Mouse (Mus musculus): ENCODE results near the gene Brd3.
A peak's percentile ranks its signal among the peaks of the same experiment; 100 is the strongest.
"Not testable (repeated sequence)": the region's sequence is repeated elsewhere in the genome, so short reads cannot be mapped to it uniquely, and the experiment has no call there.

Brd3 gene

GRCm38 (mm10) chr2:27507562-27507961, at the start of gene Brd3:
Gene Brd3, minus strand, starts transcription at chr2:27507662.
- DNase-seq = no peak

- no peak for DNase-seq
These were observed 49.5 kb upstream of the Brd3 start for GRCm38 (mm10) chr2:27556921-27557320.

GRCm38 (mm10) chr2:27554308-27554707, 46.8 kb upstream of the Brd3 start:
- no peak for DNase-seq

DNA sequence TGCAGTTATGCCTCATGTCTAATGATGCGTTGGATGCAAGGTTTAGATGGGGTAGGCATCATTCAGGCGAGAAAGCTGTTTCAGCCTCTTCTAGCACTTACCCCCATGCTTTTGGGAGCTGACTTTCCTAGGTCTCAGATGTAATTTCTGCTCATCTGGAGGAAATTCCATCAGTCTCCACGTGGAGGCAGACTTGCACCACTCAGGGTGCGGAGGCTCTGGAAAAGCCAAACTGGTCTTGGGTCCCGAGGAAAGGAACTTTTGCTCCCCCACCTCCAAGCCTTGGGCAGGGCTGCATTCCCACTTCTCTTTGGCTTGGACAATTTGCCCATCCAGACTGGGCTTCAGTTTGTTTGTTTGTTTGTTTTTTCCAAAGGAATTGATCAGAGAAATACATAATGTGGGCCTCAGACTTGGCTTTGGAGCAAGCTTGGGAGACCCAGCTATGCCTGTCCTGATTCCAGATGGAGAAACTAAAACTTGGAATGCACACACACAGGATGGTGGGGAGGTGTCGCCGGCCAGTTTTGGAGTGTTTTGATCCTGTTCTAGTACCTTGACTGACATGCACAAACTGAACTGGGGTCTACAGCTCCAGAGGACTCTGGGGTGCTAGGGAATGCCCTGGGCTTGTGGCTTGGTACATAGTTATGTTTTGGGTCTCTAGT, 45.3 kb upstream of the Brd3 start:
- peak; percentile 44 to 49 for DNase-seq

DNA sequence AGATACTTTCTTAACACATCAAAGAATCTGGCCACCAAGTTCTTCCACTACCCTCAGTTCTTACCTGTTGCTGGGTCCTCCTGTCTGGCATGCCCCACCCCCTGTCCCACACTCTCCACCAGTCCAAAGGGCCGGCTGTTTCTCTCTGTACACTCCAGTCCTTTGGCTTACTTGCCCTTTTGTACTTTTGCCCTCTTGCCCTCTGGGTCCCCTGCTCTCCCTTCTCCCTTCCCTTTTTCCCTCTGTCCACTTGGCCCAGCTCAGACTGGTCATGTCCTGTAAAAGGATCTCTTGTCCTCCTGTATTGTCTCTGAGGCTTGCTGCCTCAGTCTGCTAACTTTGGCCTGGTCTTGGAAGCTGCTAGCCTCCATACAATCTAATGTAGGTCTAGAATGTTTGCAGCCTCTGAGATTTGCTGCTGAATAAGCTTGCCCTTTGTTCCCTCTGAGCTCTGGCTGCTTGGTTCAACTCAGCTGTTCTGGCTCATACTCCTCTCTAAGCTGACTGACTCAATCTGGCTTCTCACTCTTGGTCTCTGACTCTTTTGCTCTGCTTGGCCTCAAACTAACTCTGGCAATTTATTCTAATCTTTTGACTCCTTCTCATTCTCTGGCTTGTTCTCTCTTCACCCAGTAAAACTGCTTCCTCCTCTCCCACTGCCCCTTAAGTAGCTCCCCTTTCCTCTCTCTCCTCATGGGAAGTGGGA, 41.4 kb upstream of the Brd3 start:
- DNase-seq = no peak

GRCm38 (mm10) chr2:27547986-27548385, 40.5 kb upstream of the Brd3 start:
- DNase-seq = no peak

- no peak for DNase-seq
These were observed 39.9 kb upstream of the Brd3 start for GRCm38 (mm10) chr2:27547326-27547725.

- not testable (repeated sequence) for DNase-seq
These were observed 38.6 kb upstream of the Brd3 start for GRCm38 (mm10) chr2:27546041-27546440.

DNA sequence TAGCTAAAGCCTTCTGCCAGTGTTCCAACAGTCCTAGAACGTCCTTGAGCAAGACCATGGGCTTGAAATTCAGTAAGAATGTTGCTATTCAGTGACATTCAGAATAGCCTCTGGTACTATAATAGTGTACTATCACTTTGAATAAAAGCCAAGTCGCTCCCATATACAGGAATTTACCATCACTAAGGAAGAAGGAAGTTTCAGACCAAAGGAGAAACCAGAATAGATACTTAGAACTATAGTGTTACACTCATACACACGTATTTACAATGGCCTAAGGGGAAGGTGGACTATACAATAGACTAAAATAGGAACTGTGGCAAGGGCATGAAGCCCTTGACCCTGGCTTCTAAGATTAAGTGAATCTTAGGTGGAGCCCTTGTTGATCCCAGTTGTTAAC, 38.1 kb upstream of the Brd3 start:
- not testable (repeated sequence) for DNase-seq

DNA sequence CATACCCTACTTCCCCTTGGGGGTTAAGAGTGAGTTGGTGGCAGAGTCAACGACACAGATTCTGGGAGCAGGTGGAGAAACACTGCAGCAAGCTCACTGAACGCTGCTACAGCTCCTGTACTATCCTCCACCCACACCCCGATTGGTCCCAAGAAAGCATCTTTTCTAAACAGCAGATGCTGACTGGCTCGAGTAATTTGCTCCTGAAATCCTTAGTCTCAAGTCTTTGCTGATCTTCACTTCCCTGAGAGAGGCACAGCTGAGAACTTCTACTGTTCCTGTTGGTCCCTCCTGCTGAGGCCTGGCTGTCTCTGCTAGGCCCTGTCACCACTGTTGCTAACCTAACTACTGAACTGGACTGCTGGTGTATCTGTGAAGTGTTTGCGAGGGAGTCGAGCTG, 37.2 kb upstream of the Brd3 start:
- no peak for DNase-seq

- DNase-seq = no peak
These were observed 33.8 kb upstream of the Brd3 start for GRCm38 (mm10) chr2:27541225-27541624.

- DNase-seq = no peak
These were observed 33.0 kb upstream of the Brd3 start for GRCm38 (mm10) chr2:27540515-27540836.

DNA sequence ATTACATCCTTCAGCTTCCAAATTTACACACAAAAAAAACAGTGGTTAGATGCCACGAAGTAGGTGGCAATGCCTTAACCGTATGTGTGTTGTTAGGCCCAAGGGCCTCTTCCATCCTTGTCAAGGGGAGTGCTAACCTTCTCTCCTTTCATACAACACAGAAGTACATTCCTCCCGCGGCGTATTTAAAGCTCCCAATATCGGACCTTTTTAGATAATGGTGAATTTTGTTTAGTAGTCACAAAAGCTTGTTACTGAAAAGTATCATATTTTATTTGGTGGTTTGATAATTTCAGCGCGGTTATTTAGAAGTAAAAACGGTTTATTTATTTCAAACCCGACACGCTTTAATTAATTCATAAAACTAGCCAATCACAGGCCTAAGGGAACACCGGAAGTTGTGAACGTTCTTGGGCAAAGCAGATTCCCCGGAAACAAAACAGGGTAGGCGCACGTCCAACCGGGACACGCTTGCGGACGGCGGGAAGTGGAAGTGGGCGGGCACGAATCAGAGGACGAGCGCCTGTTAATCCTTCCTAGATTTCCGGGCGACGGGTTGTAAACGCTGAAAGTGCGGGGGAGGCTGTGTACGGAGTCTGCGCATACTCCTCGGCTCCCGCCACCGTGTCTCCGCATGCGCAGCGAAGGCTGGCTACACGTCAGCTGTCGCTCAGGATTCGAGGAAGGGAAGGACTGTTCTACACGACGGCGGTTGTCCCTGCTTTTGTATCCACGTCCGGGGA, 32.5 kb upstream of the Brd3 start:
- DNase-seq = peak; percentile 90 to 93

GRCm38 (mm10) chr2:27539336-27539735, 31.9 kb upstream of the Brd3 start:
- DNase-seq = no peak

DNA sequence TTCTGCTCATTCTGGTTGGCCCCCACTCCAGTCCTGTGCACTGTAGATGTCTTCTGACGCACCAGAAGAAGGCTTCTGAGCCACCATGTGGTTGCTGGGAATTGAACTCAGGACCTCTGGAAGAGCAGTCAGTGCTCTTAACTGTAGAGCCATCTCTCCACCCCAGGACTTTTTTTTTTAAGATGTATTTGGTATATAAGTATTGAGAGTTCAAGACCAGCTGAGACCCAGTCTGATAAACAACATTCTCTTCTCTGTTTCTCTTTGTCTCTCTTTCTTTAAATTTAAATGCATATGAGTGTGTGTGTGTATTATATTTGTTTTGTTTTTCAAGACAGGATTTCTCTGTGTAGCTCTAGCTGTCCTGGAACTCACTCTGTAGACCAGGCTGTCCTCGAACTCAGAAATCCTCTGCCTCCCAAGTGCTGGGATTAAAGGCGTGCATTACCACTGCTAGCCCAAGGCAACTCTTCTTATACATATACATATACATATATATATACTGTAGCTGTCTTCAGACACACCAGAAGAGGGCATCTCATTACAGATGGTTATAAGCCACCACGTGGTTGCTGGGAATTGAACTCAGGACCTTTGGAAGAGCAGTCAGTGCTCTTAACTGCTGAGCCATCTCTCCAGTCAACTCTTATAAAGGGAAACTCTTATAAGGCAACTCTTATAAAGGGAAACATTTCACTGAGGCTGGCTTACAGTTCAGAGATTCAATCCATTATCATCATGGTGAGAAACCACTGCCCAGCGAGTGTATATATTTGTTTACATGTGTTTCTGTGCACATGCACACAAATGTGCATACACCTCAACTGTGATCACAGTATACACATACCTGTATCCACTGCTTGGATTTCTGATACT, 31.2 kb upstream of the Brd3 start:
- DNase-seq = not testable (repeated sequence)

- no peak for DNase-seq
These were observed 10.8 kb upstream of the Brd3 start for GRCm38 (mm10) chr2:27518283-27518682.

- no peak for DNase-seq
These were observed 8.8 kb upstream of the Brd3 start for GRCm38 (mm10) chr2:27516289-27516688.

GRCm38 (mm10) chr2:27515341-27516166, 8.1 kb upstream of the Brd3 start:
- peak in 1 of 2 experiments; percentile 13 for DNase-seq

- DNase-seq = peak; percentile 96 to 99
These were observed 7.3 kb upstream of the Brd3 start, which contains the start of gene Wdr5 for GRCm38 (mm10) chr2:27514639-27515328. Gene Wdr5, plus strand, starts transcription at chr2:27515157.

DNA sequence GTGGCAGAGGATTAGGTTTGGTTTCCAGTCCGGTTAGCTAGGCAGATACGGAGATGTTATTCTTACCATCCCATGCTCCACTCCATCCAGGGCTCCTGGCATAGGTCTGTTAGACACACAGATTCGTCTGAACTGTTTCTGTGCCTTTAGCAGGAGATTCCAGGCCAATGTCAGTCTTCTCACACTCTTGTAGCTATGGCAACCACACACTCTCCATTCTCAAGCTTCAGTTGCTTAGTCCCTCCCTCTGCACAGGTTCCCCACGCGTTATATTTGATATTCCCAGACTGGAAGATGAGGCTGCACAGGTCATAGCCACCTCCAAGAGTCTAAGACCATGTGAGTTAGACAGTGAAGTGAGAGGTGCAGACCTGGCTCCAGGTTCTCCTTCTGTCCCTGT, 6.4 kb upstream of the Brd3 start:
- DNase-seq = no peak

GRCm38 (mm10) chr2:27512909-27513308, 5.4 kb upstream of the Brd3 start:
- DNase-seq = no peak

Measured in thymus, postnatal 36 days (tissue).